Mouse (Mus musculus) spleen, postnatal 4 days (tissue): ENCODE data around the gene Slc4a7.

ENCODE experiments used
- DNase-seq, 2 experiments: peaks; one replicate each; pipeline ENCODE4 v3.0.0; 2022; ENCODE audit warnings: low spot score in 2 of 2

Slc4a7 gene

GRCm38 (mm10) chr14:14701710-14702329 is at the start of gene Slc4a7:
Gene Slc4a7, plus strand, starts transcription at chr14:14702279.
- no peak for DNase-seq

- no peak for DNase-seq
Observed at GRCm38 (mm10) chr14:14670597-14670996, 31.5 kb upstream of the Slc4a7 start.

GRCm38 (mm10) chr14:14681611-14682010 is 20.5 kb upstream of the Slc4a7 start:
- no peak for DNase-seq

- peak in 1 of 2 experiments; percentile 21 for DNase-seq
Observed at GRCm38 (mm10) chr14:14684771-14685170, 17.3 kb upstream of the Slc4a7 start.

GRCm38 (mm10) chr14:14686101-14686551 is 16.0 kb upstream of the Slc4a7 start:
- DNase-seq: no peak

GRCm38 (mm10) chr14:14687258-14687890 is 14.7 kb upstream of the Slc4a7 start:
- DNase-seq: no peak

GRCm38 (mm10) chr14:14702399-14703345 is 593 bp downstream of the Slc4a7 start:
- DNase-seq: peak; percentile 88 to 92

GRCm38 (mm10) chr14:14703346-14703871 is 1.3 kb downstream of the Slc4a7 start:
- DNase-seq: peak; percentile 42 to 78

GRCm38 (mm10) chr14:14704651-14705050 is 2.6 kb downstream of the Slc4a7 start:
- DNase-seq: no peak

- DNase-seq: no peak
Observed at GRCm38 (mm10) chr14:14705126-14705525, 3.0 kb downstream of the Slc4a7 start.

GRCm38 (mm10) chr14:14706381-14706780 is 4.3 kb downstream of the Slc4a7 start:
- DNase-seq: no peak

GRCm38 (mm10) chr14:14707061-14707460 is 5.0 kb downstream of the Slc4a7 start:
- no peak for DNase-seq

GRCm38 (mm10) chr14:14709021-14709420 is 6.9 kb downstream of the Slc4a7 start:
- no peak for DNase-seq

- no peak for DNase-seq
Observed at GRCm38 (mm10) chr14:14714130-14714529, 12.1 kb downstream of the Slc4a7 start.

GRCm38 (mm10) chr14:14715794-14716193 is 13.7 kb downstream of the Slc4a7 start:
- no peak for DNase-seq

- DNase-seq: no peak
Observed at GRCm38 (mm10) chr14:14716843-14717242, 14.8 kb downstream of the Slc4a7 start.

GRCm38 (mm10) chr14:14718556-14718955 is 16.5 kb downstream of the Slc4a7 start:
- DNase-seq: no peak

- no peak for DNase-seq
Observed at GRCm38 (mm10) chr14:14781169-14781568, 79.1 kb downstream of the Slc4a7 start.

GRCm38 (mm10) chr14:14784223-14784622 is 82.1 kb downstream of the Slc4a7 start:
- no peak for DNase-seq

- no peak for DNase-seq
Observed at GRCm38 (mm10) chr14:14786979-14787378, 84.9 kb downstream of the Slc4a7 start.

- no peak for DNase-seq
Observed at GRCm38 (mm10) chr14:14789840-14790470, 87.9 kb downstream of the Slc4a7 start.

- no peak for DNase-seq
Observed at GRCm38 (mm10) chr14:14799861-14800260, 97.8 kb downstream of the Slc4a7 start.
